Mouse (Mus musculus): ENCODE results near the gene Zfp790.

Gene Zfp790

GRCm38 (mm10) chr7:29815910-29816429 is at the start of gene Zfp790:
Gene Zfp790, plus strand, starts transcription at chr7:29816114.
- peak; percentile 85 for DNase-seq

GRCm38 (mm10) chr7:29767058-29767686 is 48.7 kb upstream of the Zfp790 start:
- peak; percentile 77 for DNase-seq

- peak; percentile 82 for DNase-seq
Observed at GRCm38 (mm10) chr7:29768090-29768900, 47.6 kb upstream of the Zfp790 start, which contains the start of gene Zfp84. Gene Zfp84, plus strand, starts transcription at chr7:29768552.

- DNase-seq: no peak
Observed at GRCm38 (mm10) chr7:29768980-29769379, 46.9 kb upstream of the Zfp790 start.

- DNase-seq: no peak
Observed at GRCm38 (mm10) chr7:29773503-29773902, 42.4 kb upstream of the Zfp790 start.

GRCm38 (mm10) chr7:29774371-29774770 is 41.5 kb upstream of the Zfp790 start:
- no peak for DNase-seq

GRCm38 (mm10) chr7:29776568-29776967 is 39.3 kb upstream of the Zfp790 start:
- DNase-seq: no peak

- DNase-seq: no peak
Observed at GRCm38 (mm10) chr7:29777372-29777771, 38.5 kb upstream of the Zfp790 start.

GRCm38 (mm10) chr7:29783871-29784551 is 31.9 kb upstream of the Zfp790 start, which contains the start of gene Zfp30:
Gene Zfp30, plus strand, starts transcription at chr7:29783998.
- DNase-seq: peak; percentile 79

GRCm38 (mm10) chr7:29785023-29785422 is 30.9 kb upstream of the Zfp790 start:
- no peak for DNase-seq

- DNase-seq: no peak
Observed at GRCm38 (mm10) chr7:29785888-29786287, 30.0 kb upstream of the Zfp790 start.

GRCm38 (mm10) chr7:29792906-29793305 is 23.0 kb upstream of the Zfp790 start:
- no peak for DNase-seq

GRCm38 (mm10) chr7:29807046-29807445 is 8.9 kb upstream of the Zfp790 start:
- no peak for DNase-seq

- DNase-seq: no peak
Observed at GRCm38 (mm10) chr7:29812244-29812643, 3.7 kb upstream of the Zfp790 start.

- no peak for DNase-seq
Observed at GRCm38 (mm10) chr7:29814381-29814780, 1.5 kb upstream of the Zfp790 start.

- DNase-seq: no peak
Observed at GRCm38 (mm10) chr7:29815061-29815784, 691 bp upstream of the Zfp790 start.

- peak; percentile 78 for DNase-seq
Observed at GRCm38 (mm10) chr7:29818619-29819254, 2.8 kb downstream of the Zfp790 start.

GRCm38 (mm10) chr7:29828001-29828400 is 12.1 kb downstream of the Zfp790 start:
- no peak for DNase-seq

GRCm38 (mm10) chr7:29829804-29830203 is 13.9 kb downstream of the Zfp790 start:
- no peak for DNase-seq

- DNase-seq: no peak
Observed at GRCm38 (mm10) chr7:29836816-29837215, 20.9 kb downstream of the Zfp790 start.

- no peak for DNase-seq
Observed at GRCm38 (mm10) chr7:29839256-29839655, 23.3 kb downstream of the Zfp790 start.

GRCm38 (mm10) chr7:29842105-29842504 is 26.2 kb downstream of the Zfp790 start:
- DNase-seq: no peak

Measured in lung, postnatal 14 days (tissue).